Mouse (Mus musculus): ENCODE measurements around the gene Ptpn4. TPM values are rescaled to one million over a fixed set of nuclear protein-coding genes. Genes with fewer than 3 reads are reported as not detected.

The Ptpn4 gene
- polyA plus RNA-seq (2015; fragmentation: Nextera tagmentation; extraction: Ambion mirVana) = 1.3 and 1.9 TPM in 2 replicates

DNA sequence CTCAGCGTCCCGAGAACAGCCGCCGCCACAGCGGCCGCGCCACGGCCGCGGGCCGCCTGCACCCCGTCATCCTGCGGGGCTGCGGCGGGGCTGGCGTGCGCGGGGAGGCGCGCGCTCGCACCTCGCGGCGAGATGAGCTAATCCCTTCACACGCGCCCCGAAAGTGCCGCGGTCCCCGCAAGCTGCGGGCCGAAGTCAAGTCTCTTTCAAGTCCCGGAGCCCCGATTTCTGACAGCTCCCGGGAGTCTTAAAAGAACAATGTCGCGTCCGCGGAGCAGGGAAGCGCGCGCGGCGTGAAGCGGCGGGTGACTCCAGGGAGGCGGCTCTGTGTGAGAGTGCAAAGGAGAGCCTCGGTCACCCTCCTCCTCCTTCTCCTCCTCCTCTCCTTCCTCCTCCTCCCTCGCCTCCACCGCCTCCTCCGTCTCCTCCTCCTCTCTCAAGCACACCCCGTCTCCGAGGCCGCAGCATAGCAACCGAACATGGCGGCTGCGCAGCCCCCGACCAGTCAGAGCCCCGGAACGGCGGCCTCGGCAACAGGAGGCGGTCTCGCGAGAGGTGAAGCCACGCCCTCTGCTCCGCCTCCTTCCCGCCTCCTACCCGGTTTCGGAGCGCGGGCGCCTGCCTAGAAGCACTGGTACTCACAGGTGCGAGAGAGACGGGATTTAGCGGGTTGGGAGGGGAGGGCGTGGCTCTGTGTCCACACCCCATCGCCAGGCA lies at the start of gene Ptpn4:
TSS of gene Ptpn4 (minus strand) at position 579 of the 717 bp plus-strand sequence.
- H3K27ac ChIP-seq (replicated peaks) = peak within 1 kb of the TSS; percentile 88
- WGBS (ENCODE audit: insufficient replicate concordance) = under 1% methylated on average over 73 of the region's 79 CpGs
- H3K9ac ChIP-seq = peak within 1 kb of the TSS; percentile 77
- H3K36me3 ChIP-seq (replicated peaks) = no peaks in the 10 kb centered on the region
- peaks cover 17% of the 10 kb centered on the region for H3K4me1 ChIP-seq (replicated peaks)
- ATAC-seq (ENCODE audit: insufficient read depth) = peak; percentile 99
- H3K27me3 ChIP-seq = peaks cover 14% of the 10 kb centered on the region
- peak within 1 kb of the TSS; percentile 90 for H3K4me3 ChIP-seq (replicated peaks)
- H3K4me2 ChIP-seq = peak within 1 kb of the TSS; percentile 90
- no peaks in the 10 kb centered on the region for H3K9me3 ChIP-seq (replicated peaks)

DNA sequence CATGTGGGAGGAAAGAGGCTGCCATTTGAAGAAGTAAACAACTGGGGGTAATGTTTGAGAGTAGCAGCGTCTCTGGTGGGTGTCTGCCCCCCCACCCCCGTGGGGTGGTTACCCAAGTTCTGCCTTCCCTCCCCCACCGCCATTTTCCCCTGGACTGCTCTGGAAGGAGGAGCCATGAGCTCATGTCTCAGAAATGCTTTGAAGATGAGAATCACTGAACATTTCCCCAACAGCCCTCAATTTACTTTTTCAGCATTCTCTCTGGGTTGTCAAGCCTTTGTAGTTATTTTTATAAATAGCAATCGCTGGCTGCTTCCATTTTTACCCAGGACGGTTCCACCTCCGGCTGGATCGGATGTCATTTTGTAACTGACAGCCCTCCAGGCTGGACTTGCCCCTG lies 48.9 kb upstream of the Ptpn4 start:
- Histone ChIP-seq H3K4me1 (replicated peaks) (no peaks in the 10 kb centered on the region), H3K36me3 (replicated peaks) (no peaks in the 10 kb centered on the region), H3K4me2 (no peak overlapping the region), H3K27me3 (no peaks in the 10 kb centered on the region), H3K9me3 (replicated peaks) (no peaks in the 10 kb centered on the region), H3K4me3 (replicated peaks) (no peak overlapping the region), H3K27ac (replicated peaks) (no peak overlapping the region), H3K9ac (no peak overlapping the region)
- 50% methylated on average over 7 of the region's 7 CpGs for WGBS (ENCODE audit: insufficient replicate concordance)
- ATAC-seq (ENCODE audit: insufficient read depth) = no peak

DNA sequence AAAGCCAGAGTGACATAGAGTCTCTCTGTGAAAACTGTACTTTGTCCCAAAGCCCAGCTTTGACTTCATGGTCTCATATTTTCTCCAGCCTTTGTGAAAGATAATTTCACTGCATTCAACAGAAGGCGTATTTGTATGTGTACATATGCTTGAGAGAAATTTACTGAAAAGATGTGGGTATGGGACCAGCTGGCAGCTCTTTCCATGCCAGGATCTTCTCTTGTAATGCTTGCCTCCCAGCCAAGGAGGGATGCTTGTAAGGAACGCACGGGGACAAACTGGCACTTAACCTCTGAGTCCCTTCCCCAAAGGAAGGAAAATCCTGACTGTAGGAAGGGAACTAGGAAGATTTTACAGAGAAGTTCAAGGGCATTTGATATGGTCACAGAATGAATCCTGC lies 46.9 kb upstream of the Ptpn4 start:
- no peak overlapping the region for H3K4me3 ChIP-seq (replicated peaks)
- H3K27ac ChIP-seq (replicated peaks) = no peak overlapping the region
- 63% methylated on average over 3 of the region's 3 CpGs for WGBS (ENCODE audit: insufficient replicate concordance)
- H3K27me3 ChIP-seq = no peaks in the 10 kb centered on the region
- H3K9me3 ChIP-seq (replicated peaks) = no peaks in the 10 kb centered on the region
- H3K9ac ChIP-seq = no peak overlapping the region
- no peak for ATAC-seq (ENCODE audit: insufficient read depth)
- no peak overlapping the region for H3K4me2 ChIP-seq
- no peaks in the 10 kb centered on the region for H3K36me3 ChIP-seq (replicated peaks)
- no peaks in the 10 kb centered on the region for H3K4me1 ChIP-seq (replicated peaks)

DNA sequence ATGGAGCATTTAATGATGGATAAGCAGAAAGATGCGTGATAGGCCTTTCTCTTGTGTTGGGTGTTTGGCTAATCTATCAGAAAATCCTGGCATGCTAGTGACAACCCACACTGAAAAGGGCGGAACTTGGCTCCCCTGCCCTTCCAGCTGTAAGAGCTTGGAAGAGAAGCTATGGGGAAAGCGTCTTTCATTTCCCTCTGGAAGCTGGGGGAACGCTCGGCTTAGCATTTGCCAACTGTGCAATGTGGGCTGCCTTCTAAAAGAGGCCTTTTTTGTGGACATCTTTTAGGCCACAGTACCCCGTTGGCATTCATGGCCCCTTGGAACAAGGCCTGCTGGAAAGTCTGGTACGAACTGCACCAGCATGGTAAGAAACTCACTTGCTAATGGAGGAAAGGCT lies 41.5 kb upstream of the Ptpn4 start:
- H3K9ac ChIP-seq = no peak overlapping the region
- ATAC-seq (ENCODE audit: insufficient read depth) = no peak
- 70% methylated on average over 7 of the region's 7 CpGs for WGBS (ENCODE audit: insufficient replicate concordance)
- no peaks in the 10 kb centered on the region for H3K36me3 ChIP-seq (replicated peaks)
- H3K4me3 ChIP-seq (replicated peaks) = no peak overlapping the region
- no peaks in the 10 kb centered on the region for H3K9me3 ChIP-seq (replicated peaks)
- H3K4me2 ChIP-seq = no peak overlapping the region
- no peaks in the 10 kb centered on the region for H3K4me1 ChIP-seq (replicated peaks)
- H3K27ac ChIP-seq (replicated peaks) = no peak overlapping the region
- H3K27me3 ChIP-seq = no peaks in the 10 kb centered on the region

DNA sequence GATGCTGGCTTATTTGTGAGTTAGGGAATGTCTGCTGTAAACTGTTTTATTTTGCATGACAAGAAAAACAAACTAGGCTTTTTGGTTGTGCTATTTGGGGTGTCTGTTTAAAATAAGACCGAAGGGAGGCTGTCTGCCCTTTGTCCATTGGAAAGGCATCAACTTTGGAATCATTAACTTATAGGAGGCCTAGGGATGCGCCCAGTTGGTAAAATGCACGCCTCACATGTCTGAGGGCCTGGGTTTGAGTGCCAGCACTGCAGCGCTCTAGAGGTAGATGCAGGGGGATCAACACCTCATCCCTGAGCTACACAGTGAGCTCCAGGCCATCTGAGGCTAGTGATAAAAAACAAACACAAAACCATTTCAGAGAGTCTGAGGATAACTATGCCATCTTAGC lies 40.1 kb upstream of the Ptpn4 start:
- H3K9me3 ChIP-seq (replicated peaks) = no peaks in the 10 kb centered on the region
- 61% methylated on average over 4 of the region's 4 CpGs for WGBS (ENCODE audit: insufficient replicate concordance)
- ATAC-seq (ENCODE audit: insufficient read depth) = no peak

DNA sequence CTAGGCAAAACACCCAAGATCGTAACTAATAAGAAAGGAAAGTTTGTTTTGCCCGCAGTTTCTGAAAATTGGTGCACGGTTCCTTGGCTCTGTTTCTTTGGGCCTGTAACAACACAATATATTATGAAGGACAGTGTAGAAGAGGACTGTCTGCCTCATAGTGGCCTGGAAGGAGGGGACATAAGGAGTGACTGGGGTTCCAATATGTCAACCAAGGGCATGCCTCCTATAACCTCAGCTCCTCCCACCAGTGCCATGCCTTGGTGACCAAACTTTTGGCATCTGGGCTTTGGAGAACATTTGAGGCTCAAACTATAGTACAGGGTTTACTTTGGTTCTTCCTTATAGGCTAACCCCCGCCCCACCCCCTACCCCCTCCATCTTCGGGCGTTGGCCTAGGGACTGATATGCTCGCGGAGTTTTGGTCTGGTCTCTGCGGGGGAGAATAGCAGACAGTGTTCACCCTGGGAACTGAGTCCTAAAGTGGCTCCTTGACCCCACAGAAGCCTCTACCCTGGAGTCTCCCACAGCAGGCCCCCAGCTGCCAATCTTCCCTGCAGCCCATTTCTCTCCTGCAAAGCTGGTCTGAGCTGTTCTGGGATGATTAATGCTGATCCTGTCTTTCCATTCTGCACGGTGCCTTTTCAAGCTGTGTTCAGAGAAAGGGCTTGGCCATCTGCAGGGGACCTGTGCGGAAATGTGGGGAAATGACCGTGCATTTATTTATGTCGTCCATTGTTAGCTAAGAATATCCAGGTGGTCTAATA lies 31.2 kb upstream of the Ptpn4 start:
- Histone ChIP-seq H3K4me3 (replicated peaks) (no peak overlapping the region), H3K9me3 (replicated peaks) (no peaks in the 10 kb centered on the region), H3K4me2 (no peak overlapping the region), H3K27me3 (no peaks in the 10 kb centered on the region), H3K9ac (no peak overlapping the region), H3K4me1 (replicated peaks) (no peaks in the 10 kb centered on the region), H3K36me3 (replicated peaks) (no peaks in the 10 kb centered on the region), H3K27ac (replicated peaks) (no peak overlapping the region)
- ATAC-seq (ENCODE audit: insufficient read depth) = no peak
- 48% methylated on average over 13 of the region's 13 CpGs for WGBS (ENCODE audit: insufficient replicate concordance)

More for the DNA sequence above, 40.1 kb upstream of the Ptpn4 start:
- H3K4me1 ChIP-seq (replicated peaks) = no peaks in the 10 kb centered on the region
- H3K4me3 ChIP-seq (replicated peaks) = no peak overlapping the region
- H3K36me3 ChIP-seq (replicated peaks) = no peaks in the 10 kb centered on the region
- no peak overlapping the region for H3K9ac ChIP-seq
- no peak overlapping the region for H3K4me2 ChIP-seq
- H3K27me3 ChIP-seq = no peaks in the 10 kb centered on the region
- H3K27ac ChIP-seq (replicated peaks) = no peak overlapping the region

DNA sequence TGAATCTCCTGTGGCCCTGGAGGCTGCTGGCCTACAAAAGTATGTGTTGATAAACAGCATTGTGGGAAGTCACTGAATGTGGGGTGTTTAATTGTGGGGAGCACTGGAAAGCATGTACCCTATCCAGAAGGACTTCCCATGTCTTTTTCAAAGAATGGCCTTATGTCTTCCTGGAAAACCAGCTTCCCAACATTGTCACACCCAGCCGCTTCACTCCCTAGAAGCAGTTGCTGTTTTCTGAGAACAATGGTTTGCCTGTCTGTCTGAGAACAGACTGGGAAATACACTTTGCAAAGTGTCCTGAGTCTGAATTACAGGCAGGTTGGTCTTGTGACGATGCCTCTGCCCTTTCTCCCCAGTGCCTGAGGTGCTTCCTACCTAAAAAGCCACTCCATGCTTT lies 29.9 kb upstream of the Ptpn4 start:
- WGBS (ENCODE audit: insufficient replicate concordance) = 60% methylated on average over 2 of the region's 2 CpGs
- H3K4me1 ChIP-seq (replicated peaks) = no peaks in the 10 kb centered on the region
- H3K27ac ChIP-seq (replicated peaks) = no peak overlapping the region
- no peak overlapping the region for H3K4me2 ChIP-seq
- no peak overlapping the region for H3K4me3 ChIP-seq (replicated peaks)
- no peaks in the 10 kb centered on the region for H3K27me3 ChIP-seq
- H3K36me3 ChIP-seq (replicated peaks) = no peaks in the 10 kb centered on the region
- H3K9ac ChIP-seq = no peak overlapping the region
- ATAC-seq (ENCODE audit: insufficient read depth) = no peak
- H3K9me3 ChIP-seq (replicated peaks) = no peaks in the 10 kb centered on the region

DNA sequence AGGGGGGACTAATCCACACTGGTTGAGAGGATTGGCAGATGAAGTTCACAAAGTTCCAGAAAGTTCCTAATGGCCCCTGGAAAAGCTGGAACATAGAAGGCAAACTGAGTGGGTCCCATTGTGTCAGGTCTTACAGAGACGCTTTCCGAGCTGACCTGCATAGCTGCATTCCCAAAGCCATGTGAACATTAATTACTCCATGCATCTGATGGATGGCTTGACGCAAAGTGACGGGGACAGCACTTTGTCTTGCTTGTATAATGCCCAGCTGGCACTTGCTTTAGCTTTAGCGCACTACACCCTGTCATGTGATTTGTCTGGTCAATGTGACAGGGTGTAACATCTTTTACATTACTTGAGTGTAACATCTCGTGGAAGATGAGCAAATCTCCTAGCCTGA lies 27.9 kb upstream of the Ptpn4 start:
- H3K9me3 ChIP-seq (replicated peaks) = no peaks in the 10 kb centered on the region
- no peaks in the 10 kb centered on the region for H3K27me3 ChIP-seq
- no peak overlapping the region for H3K4me3 ChIP-seq (replicated peaks)
- H3K27ac ChIP-seq (replicated peaks) = no peak overlapping the region
- no peak overlapping the region for H3K9ac ChIP-seq
- ATAC-seq (ENCODE audit: insufficient read depth) = no peak
- no peaks in the 10 kb centered on the region for H3K4me1 ChIP-seq (replicated peaks)
- H3K36me3 ChIP-seq (replicated peaks) = no peaks in the 10 kb centered on the region
- H3K4me2 ChIP-seq = no peak overlapping the region
- 63% methylated on average over 6 of the region's 6 CpGs for WGBS (ENCODE audit: insufficient replicate concordance)

DNA sequence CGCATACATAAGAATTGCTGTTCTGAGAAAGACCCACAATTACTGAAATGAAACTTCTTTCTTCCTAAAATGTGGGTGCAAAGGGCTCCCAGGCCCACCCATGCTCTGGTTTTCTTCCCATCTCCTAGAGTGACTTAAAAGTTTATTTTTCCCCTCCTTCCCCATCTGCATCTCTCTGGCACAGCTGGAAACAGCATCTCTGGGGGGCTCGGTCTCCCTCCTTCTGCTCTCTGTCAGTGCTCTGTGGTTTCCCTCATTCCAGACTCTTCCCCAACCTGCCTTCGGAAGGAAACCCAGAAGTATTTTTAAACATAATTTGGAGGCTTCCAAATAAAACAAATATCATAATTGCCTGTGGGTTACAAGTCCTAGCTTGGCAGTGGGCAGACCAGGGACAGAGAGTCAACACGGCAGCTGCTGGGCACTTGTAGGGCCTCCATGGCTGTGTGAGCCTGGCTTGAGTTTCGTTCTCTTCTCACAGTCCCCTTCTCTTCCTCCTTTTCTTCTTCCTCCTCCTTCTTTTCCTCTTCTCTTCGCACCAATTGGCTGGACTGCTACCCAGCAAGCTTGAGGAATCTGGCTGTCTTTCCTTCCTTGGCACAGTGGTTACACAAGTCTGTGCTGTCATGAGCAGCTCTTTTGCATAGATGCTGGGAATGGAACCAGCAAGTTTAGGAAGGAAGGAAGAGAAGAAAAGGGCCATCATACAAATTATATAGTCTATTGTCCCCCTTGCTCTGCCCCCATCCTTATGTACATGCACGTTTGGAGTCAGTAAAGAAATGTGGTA lies 26.3 kb upstream of the Ptpn4 start:
- H3K27me3 ChIP-seq = no peaks in the 10 kb centered on the region
- H3K4me3 ChIP-seq (replicated peaks) = no peak overlapping the region
- WGBS (ENCODE audit: insufficient replicate concordance) = 53% methylated on average over 7 of the region's 7 CpGs
- no peaks in the 10 kb centered on the region for H3K9me3 ChIP-seq (replicated peaks)
- ATAC-seq (ENCODE audit: insufficient read depth) = no peak
- H3K4me2 ChIP-seq = no peak overlapping the region
- no peak overlapping the region for H3K9ac ChIP-seq
- H3K27ac ChIP-seq (replicated peaks) = no peak overlapping the region
- no peaks in the 10 kb centered on the region for H3K36me3 ChIP-seq (replicated peaks)
- H3K4me1 ChIP-seq (replicated peaks) = no peaks in the 10 kb centered on the region

DNA sequence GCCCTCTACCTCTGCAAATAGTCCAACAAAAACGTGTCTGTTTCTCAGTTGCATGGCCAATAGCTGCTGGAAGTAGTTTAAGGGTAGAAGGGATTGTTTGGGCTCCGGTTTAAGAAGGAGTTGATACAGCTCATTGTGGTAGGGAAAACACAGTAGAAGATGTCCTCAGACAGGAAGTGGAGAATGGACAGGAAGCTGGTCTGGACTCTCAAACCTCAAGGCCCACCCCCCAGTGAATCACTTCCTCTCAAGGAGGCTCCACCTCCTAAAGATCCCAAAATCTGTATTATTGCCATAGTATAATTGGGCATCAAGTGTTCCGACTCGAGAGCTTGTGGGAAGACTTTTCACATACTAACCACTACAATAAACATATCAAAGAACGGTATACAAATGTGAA lies 22.2 kb upstream of the Ptpn4 start:
- Histone ChIP-seq H3K9ac (no peak overlapping the region), H3K27ac (replicated peaks) (no peak overlapping the region), H3K27me3 (no peaks in the 10 kb centered on the region), H3K36me3 (replicated peaks) (no peaks in the 10 kb centered on the region), H3K4me2 (no peak overlapping the region), H3K9me3 (replicated peaks) (no peaks in the 10 kb centered on the region), H3K4me3 (replicated peaks) (no peak overlapping the region), H3K4me1 (replicated peaks) (no peaks in the 10 kb centered on the region)
- ATAC-seq (ENCODE audit: insufficient read depth) = no peak
- 60% methylated on average over 5 of the region's 5 CpGs for WGBS (ENCODE audit: insufficient replicate concordance)

DNA sequence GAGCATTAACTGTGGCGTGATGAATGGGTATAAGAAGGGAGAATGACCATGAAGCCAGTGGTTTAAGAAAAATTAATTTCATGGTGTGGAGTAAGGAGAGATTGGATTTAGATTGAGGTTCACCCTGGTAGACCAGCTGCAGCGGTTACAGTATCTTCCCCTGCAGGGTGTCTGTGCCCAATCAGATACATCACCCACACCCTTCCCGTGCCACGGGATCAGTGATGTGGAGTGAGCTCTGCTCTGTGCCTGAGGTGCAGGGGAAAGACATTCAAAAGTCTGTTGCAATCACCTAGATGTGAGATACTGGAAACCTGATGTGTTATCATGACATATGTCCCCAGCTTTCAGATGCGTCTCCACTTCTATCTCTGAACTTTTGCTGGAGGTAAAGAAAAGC lies 15.6 kb upstream of the Ptpn4 start:
- no peaks in the 10 kb centered on the region for H3K36me3 ChIP-seq (replicated peaks)
- H3K27me3 ChIP-seq = no peaks in the 10 kb centered on the region
- H3K9ac ChIP-seq = no peak overlapping the region
- no peak overlapping the region for H3K4me3 ChIP-seq (replicated peaks)
- H3K4me2 ChIP-seq = no peak overlapping the region
- no peaks in the 10 kb centered on the region for H3K9me3 ChIP-seq (replicated peaks)
- no peak overlapping the region for H3K27ac ChIP-seq (replicated peaks)
- no peak for ATAC-seq (ENCODE audit: insufficient read depth)
- 43% methylated on average over 5 of the region's 5 CpGs for WGBS (ENCODE audit: insufficient replicate concordance)
- H3K4me1 ChIP-seq (replicated peaks) = no peaks in the 10 kb centered on the region

Measured in liver, embryonic 15.5 days (tissue).